Mouse (Mus musculus) midbrain, embryonic 10.5 days (tissue): Measurements from ENCODE around the gene Catip. TPM values are rescaled to one million over a fixed set of nuclear protein-coding genes. Genes with fewer than 3 reads are reported as not detected.
"Not testable (repeated sequence)": the region's sequence is repeated elsewhere in the genome, so short reads cannot be mapped to it uniquely, and the experiment has no call there.

Source experiments
- DNase-seq: peaks from one replicate; pipeline ENCODE4 v3.0.0-alpha.2; 2017; ENCODE audit warnings: low spot score
- H3K27ac ChIP-seq: fragments of 300-500 bp; sonication (generic); replicated peaks from 2 replicates; pipeline ENCODE4 v1.5.1; 2016; ENCODE audit warnings: mild to moderate bottlenecking
- H3K27me3 ChIP-seq: fragments of 300-500 bp; sonication (generic); 2 replicates; pipeline ENCODE4 v1.6.1; 2016; ENCODE audit warnings: low read depth, mild to moderate bottlenecking; ENCODE audit not compliant: poor library complexity, severe bottlenecking
- H3K36me3 ChIP-seq: fragments of 300-500 bp; sonication (generic); 2 replicates; pipeline ENCODE4 v1.6.1; 2016; ENCODE audit warnings: mild to moderate bottlenecking, moderate library complexity
- H3K4me1 ChIP-seq: fragments of 300-500 bp; sonication (generic); 2 replicates; pipeline ENCODE4 v1.6.1; 2016
- H3K4me3 ChIP-seq: fragments of 300-500 bp; sonication (generic); 2 replicates; pipeline ENCODE4 v1.5.1; 2016; ENCODE audit warnings: mild to moderate bottlenecking, moderate library complexity
- H3K9me3 ChIP-seq: fragments of 300-500 bp; sonication (generic); replicated peaks from 2 replicates; pipeline ENCODE4 v1.6.1; 2016; ENCODE audit warnings: mild to moderate bottlenecking
- WGBS: fragments of 180-500 bp; shearing (Covaris S2); methylation state at CpG from one replicate; pipeline ENCODE4 v1.1.7; 2016; 5-methylcytosine and 5-hydroxymethylcytosine counted together
- polyA plus RNA-seq: library from polyadenylated mRNA; unstranded; fragments of >200 nt; fragmentation: Nextera tagmentation; extraction: Ambion mirVana; gene quantifications from 2 replicates; pipeline ENCODE4 v1.2.1, GENCODE M21; 2016

Catip gene
- polyA plus RNA-seq, 1 experiment from 2014 or later: 0.22 TPM

- peaks cover 53% of the 10 kb centered on the region for H3K4me1 ChIP-seq
These were observed 26.9 kb upstream of the Catip start for GRCm38 (mm10) chr1:74335033-74335432.

GRCm38 (mm10) chr1:74335436-74336170, 26.3 kb upstream of the Catip start:
- Histone ChIP-seq H3K4me3 (no peak overlapping the region), H3K9me3 (no peaks in the 10 kb centered on the region), H3K36me3 (no peaks in the 10 kb centered on the region; the same call in 1 of the 2 replicates), H3K27me3 (0 out of 2 replicates have a peak, but pooled peaks cover 7% of the 10 kb centered on the region), H3K4me1 (peaks cover 53% of the 10 kb centered on the region), H3K27ac (no peak overlapping the region)
- 86% methylated on average over 6 of the region's 6 CpGs for WGBS
- DNase-seq: no peak

More at GRCm38 (mm10) chr1:74335033-74335432, 26.9 kb upstream of the Catip start:
- no peak for DNase-seq
- no peaks in the 10 kb centered on the region; the same call in 1 of the 2 replicates for H3K36me3 ChIP-seq
- H3K4me3 ChIP-seq: no peak overlapping the region
- 0 out of 2 replicates have a peak, but pooled peaks cover 7% of the 10 kb centered on the region for H3K27me3 ChIP-seq
- no peaks in the 10 kb centered on the region for H3K9me3 ChIP-seq
- 74% methylated on average over 4 of the region's 4 CpGs for WGBS
- H3K27ac ChIP-seq: no peak overlapping the region

- H3K27ac ChIP-seq: no peak overlapping the region
- no peaks in the 10 kb centered on the region for H3K27me3 ChIP-seq
- H3K36me3 ChIP-seq: no peaks in the 10 kb centered on the region; the same call in 1 of the 2 replicates
- 91% methylated on average over 3 of the region's 3 CpGs for WGBS
- no peak overlapping the region for H3K4me3 ChIP-seq
- peaks cover 41% of the 10 kb centered on the region for H3K4me1 ChIP-seq
- no peaks in the 10 kb centered on the region for H3K9me3 ChIP-seq
- no peak for DNase-seq
These were observed 24.6 kb upstream of the Catip start for GRCm38 (mm10) chr1:74337241-74337771.

DNA sequence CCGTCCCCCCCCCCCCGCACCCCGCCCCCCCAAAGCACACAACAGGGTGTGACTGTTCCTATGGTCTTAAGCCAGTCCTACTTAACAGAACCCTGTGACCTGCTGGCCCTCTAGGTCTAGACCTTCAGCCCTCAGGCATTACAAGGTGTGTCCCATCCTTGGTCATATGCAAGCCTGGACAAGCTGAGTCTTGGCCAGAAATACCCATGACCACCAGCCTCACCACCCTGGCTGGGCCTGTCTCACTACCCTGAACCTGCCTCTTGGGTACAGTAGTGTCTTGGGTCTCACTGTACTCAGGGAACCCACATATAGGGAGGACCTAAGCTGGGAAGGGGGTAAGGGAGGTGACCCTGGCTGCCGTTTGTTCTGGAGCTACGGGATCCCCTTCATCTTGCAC, 23.9 kb upstream of the Catip start:
- H3K36me3 ChIP-seq: no peaks in the 10 kb centered on the region; the same call in 1 of the 2 replicates
- no peak for DNase-seq
- H3K9me3 ChIP-seq: no peaks in the 10 kb centered on the region
- WGBS: 77% methylated on average over 5 of the region's 5 CpGs
- H3K27ac ChIP-seq: peak overlapping the region; percentile 17; the same call in 1 of the 2 replicates
- H3K27me3 ChIP-seq: no peaks in the 10 kb centered on the region
- H3K4me1 ChIP-seq: peaks cover 37% of the 10 kb centered on the region
- H3K4me3 ChIP-seq: no peak overlapping the region

GRCm38 (mm10) chr1:74338626-74339025, 23.3 kb upstream of the Catip start:
- H3K36me3 ChIP-seq: no peaks in the 10 kb centered on the region; the same call in 1 of the 2 replicates
- DNase-seq: no peak
- no peaks in the 10 kb centered on the region for H3K9me3 ChIP-seq
- H3K27ac ChIP-seq: peak overlapping the region; percentile 17; the same call in 1 of the 2 replicates
- H3K4me3 ChIP-seq: no peak overlapping the region
- H3K27me3 ChIP-seq: no peaks in the 10 kb centered on the region
- 85% methylated on average over 4 of the region's 4 CpGs for WGBS
- peaks cover 35% of the 10 kb centered on the region for H3K4me1 ChIP-seq

- no peak for DNase-seq
- 92% methylated on average over 9 of the region's 9 CpGs for WGBS
- no peaks in the 10 kb centered on the region; the same call in 1 of the 2 replicates for H3K36me3 ChIP-seq
These were observed 22.0 kb upstream of the Catip start for GRCm38 (mm10) chr1:74339917-74340316.

DNA sequence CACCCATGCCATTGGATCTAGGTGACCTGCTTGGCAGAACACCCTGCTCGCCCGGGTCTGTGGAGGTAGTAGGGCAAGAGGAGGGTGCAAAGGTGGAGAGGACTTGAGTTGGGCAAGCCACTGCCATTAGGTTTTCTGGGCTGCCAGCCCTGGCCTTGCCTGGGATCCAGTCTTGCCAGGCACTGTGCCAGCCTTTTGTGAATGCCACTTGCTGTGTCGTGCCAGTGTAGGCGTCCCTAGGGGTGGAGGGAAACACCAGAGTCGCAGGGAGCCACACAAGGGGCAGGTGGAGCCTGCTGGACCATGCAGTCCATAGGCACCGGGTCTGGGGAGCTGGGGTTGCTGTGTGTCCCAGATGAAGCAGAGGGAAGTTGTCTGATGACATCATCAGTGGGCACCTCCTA, 21.5 kb upstream of the Catip start:
- Histone ChIP-seq H3K27ac (no peak overlapping the region), H3K4me1 (peaks cover 21% of the 10 kb centered on the region), H3K27me3 (no peaks in the 10 kb centered on the region), H3K36me3 (no peaks in the 10 kb centered on the region; the same call in 1 of the 2 replicates), H3K9me3 (no peaks in the 10 kb centered on the region), H3K4me3 (no peak overlapping the region)
- 95% methylated on average over 6 of the region's 6 CpGs for WGBS
- DNase-seq: no peak

More at GRCm38 (mm10) chr1:74339917-74340316, 22.0 kb upstream of the Catip start:
- Histone ChIP-seq H3K27me3 (no peaks in the 10 kb centered on the region), H3K9me3 (no peaks in the 10 kb centered on the region), H3K4me3 (no peak overlapping the region), H3K4me1 (peaks cover 25% of the 10 kb centered on the region), H3K27ac (no peak overlapping the region)

DNA sequence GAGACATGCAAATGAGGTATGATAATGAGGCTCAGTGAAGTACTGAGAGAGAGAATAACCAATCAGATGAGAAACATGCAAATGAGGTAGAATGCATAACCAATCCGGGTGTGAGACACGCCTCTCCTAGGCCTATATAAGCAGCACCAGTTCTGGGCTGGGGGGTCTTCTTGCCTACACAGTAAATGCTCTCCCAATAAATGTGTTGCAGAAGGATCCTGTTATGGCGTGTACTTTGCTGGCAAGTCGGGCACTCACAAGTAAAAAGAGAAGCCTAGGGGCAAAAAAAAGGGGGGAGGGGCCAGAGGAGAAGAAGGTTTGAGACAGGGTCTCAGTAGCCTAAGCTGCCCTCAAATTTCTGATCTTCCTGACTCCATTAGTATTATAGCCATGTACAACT, 20.9 kb upstream of the Catip start:
- 93% methylated on average over 4 of the region's 4 CpGs for WGBS
- not testable (repeated sequence) for H3K36me3 ChIP-seq, H3K27me3 ChIP-seq, H3K4me3 ChIP-seq, H3K27ac ChIP-seq, DNase-seq, H3K9me3 ChIP-seq
- peaks cover 16% of the 10 kb centered on the region for H3K4me1 ChIP-seq

- Histone ChIP-seq H3K27me3 (no peaks in the 10 kb centered on the region), H3K9me3 (no peaks in the 10 kb centered on the region), H3K27ac (no peak overlapping the region), H3K4me1 (peaks cover 16% of the 10 kb centered on the region), H3K36me3 (no peaks in the 10 kb centered on the region; the same call in 1 of the 2 replicates), H3K4me3 (no peak overlapping the region)
- 93% methylated on average over 7 of the region's 7 CpGs for WGBS
- no peak for DNase-seq
These were observed 20.0 kb upstream of the Catip start for GRCm38 (mm10) chr1:74341898-74342297.

DNA sequence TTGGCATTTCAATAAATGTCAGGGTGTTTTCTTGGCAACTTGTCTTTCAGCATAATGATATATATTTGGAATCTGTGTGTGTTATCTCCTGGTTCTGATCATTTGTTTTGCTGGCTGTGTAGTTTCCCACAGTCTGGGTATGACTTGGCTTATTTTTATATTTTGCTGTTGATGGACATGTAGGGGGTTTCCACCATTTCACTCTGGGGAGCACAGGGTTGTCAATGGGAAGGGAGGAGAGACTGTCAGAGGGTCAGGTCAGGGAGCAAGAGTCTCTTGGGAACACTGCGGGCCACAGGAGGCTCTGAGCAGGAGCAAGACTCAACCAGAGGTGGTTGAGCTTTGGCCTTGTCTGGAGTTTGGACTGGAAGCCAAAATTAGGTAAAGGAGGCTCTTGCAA, 19.6 kb upstream of the Catip start:
- Histone ChIP-seq H3K27me3 (no peaks in the 10 kb centered on the region), H3K4me1 (peaks cover 16% of the 10 kb centered on the region), H3K9me3 (no peaks in the 10 kb centered on the region), H3K36me3 (no peaks in the 10 kb centered on the region; the same call in 1 of the 2 replicates), H3K27ac (no peak overlapping the region), H3K4me3 (no peak overlapping the region)
- DNase-seq: no peak
- 93% methylated on average over 1 of the region's 1 CpGs for WGBS

GRCm38 (mm10) chr1:74343161-74343560, 18.7 kb upstream of the Catip start:
- Histone ChIP-seq H3K4me1 (peaks cover 14% of the 10 kb centered on the region), H3K27ac (0 out of 2 replicates have a peak overlapping the region, but pooled peaks have one; percentile 49), H3K9me3 (no peaks in the 10 kb centered on the region), H3K4me3 (no peak overlapping the region), H3K27me3 (no peaks in the 10 kb centered on the region), H3K36me3 (peaks cover 4% of the 10 kb centered on the region; the same call in 1 of the 2 replicates)
- no peak for DNase-seq
- 80% methylated on average over 5 of the region's 5 CpGs for WGBS

- H3K9me3 ChIP-seq: no peaks in the 10 kb centered on the region
- peaks cover 15% of the 10 kb centered on the region for H3K36me3 ChIP-seq
- H3K27me3 ChIP-seq: no peaks in the 10 kb centered on the region
- WGBS: 83% methylated on average over 11 of the region's 11 CpGs
- H3K4me1 ChIP-seq: peaks cover 7% of the 10 kb centered on the region
- no peak overlapping the region for H3K27ac ChIP-seq
- no peak overlapping the region for H3K4me3 ChIP-seq
- no peak for DNase-seq
These were observed 17.6 kb upstream of the Catip start for GRCm38 (mm10) chr1:74344163-74344916.
